Mouse (Mus musculus): ENCODE measurements at regions not wholly inside any gene's neighbourhood (a gene's known extent, or its start where the extent isn't known, plus 50 kb on each side); places are given as distances from the start of the nearest gene placed in this dataset.
"Not testable (repeated sequence)": the region's sequence is repeated elsewhere in the genome, so short reads cannot be mapped to it uniquely, and the experiment has no call there.

DNA sequence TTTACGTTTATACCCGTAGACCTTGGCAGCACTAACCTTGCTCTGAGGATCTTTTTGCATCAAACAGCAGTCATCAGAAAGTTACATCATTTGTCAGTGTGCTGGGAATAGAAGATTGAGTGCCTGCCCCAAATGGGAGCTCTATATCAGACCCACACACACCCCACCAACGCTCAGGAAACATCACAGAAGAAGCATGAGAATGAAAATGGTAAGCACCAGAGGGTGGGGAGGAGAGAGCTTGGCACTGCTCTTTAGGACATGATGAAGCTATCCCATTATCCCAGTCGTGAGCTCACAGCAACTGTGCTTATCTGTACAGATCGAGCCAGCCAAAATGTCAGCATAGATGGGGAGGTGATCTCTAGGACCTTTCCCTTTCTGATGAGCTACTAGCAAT is 172.5 kb upstream of the Castor2 start:
- intact Hi-C loops (cut with DNase I) = no loop called here
- H3K27ac ChIP-seq = no peak overlapping the region
- H3K4me3 ChIP-seq = no peak overlapping the region
- no peak for DNase-seq (ENCODE audit: extremely low spot score in 1 of 2, low spot score in 2 of 2)
- no peak for TF ChIP-seq CTCF (IDR thresholded peaks at IDR 0.05)

DNA sequence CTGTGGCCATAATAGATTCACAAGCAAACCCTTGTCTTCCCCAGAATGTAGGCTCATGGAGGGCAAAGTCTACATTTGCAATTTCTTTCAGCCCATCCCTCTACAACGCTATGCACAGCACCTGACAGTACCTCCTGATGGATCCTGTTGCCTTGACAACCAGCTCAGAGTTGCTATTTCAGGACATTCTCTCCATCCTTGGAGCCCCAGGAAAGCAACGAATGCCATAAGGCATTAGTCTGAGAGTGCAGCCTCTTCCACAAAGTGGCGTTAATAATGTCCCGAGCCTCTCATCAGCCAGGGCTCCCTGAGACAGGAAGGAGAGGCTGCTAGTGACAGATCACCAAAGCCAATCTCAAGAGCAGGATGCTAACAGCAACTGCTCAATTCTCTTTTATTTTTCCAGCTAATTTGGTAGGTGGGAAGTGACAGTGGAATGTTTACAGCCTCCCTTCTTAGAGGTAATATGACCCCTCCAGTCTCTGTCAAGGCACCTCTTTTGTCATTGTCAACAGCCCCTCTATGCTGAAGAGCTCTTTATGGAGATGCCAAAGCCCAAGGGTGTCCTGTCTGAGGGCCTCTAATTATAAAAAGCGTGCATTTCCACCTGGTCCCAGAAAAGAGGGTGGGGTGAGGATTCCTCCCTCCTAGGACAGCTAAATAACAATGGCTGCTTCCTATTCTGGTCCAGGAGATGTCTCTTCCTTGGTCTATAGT is 174.2 kb upstream of the Castor2 start:
- H3K4me3 ChIP-seq = no peak overlapping the region
- no peak overlapping the region for H3K27ac ChIP-seq

GRCm38 (mm10) chr5:133922181-133922580 is 177.3 kb upstream of the Castor2 start:
- Histone ChIP-seq H3K27ac (no peak overlapping the region), H3K4me3 (no peak overlapping the region)
- intact Hi-C loops (cut with DNase I) = no loop called here
- no peak for DNase-seq (ENCODE audit: extremely low spot score in 1 of 2, low spot score in 2 of 2)
- TF ChIP-seq CTCF (IDR thresholded peaks at IDR 0.05) = no peak

More for the DNA sequence above, 174.2 kb upstream of the Castor2 start:
- peak; percentile 15 to 39 for DNase-seq (ENCODE audit: extremely low spot score in 1 of 2, low spot score in 2 of 2)
- no peak for TF ChIP-seq CTCF (IDR thresholded peaks at IDR 0.05)
- intact Hi-C loops (cut with DNase I) = no loop called here

DNA sequence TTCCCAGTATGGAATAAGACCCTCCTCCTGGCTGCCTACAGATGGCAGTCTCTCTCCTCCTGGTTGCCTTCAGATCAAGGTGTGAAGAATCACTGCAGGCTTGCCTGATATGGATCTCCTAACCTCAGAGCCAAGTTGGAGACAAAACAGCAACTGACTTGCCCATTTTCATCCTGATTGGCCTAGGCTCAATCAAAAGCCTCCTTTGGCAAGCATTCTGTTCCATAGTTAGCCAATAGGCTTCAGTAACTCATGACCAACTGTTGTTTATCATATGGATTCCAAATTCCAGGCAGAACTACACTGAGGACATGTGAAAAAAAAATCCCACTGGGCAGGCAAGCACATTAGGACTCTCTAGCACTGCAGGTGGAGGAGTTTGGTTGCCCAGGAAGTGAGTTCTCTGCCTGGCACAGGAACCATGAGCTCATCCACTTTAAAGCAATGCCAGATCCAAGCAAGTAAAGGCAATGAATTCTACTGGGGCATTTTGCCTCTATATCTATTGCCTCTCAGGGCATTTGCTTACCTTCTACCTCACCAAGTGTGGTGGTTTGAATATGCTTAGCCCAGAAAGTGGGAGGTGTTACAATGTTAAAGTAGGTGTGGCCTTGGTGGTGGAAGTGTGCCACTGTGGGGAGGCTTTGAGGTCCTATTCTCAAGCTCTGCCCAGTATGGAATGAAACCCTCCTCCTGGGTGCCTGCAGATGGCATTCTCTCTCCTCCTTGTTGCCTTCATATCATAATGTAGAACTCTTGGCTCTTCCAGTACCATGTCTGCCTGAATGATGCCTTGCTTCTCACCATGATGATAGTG is 183.6 kb upstream of the Castor2 start:
- Histone ChIP-seq H3K27ac (no peak overlapping the region), H3K4me3 (no peak overlapping the region)
- no peak for DNase-seq (ENCODE audit: extremely low spot score in 1 of 2, low spot score in 2 of 2)
- TF ChIP-seq CTCF (IDR thresholded peaks at IDR 0.05) = peak; percentile 25
- intact Hi-C loops (cut with DNase I) = no loop called here

DNA sequence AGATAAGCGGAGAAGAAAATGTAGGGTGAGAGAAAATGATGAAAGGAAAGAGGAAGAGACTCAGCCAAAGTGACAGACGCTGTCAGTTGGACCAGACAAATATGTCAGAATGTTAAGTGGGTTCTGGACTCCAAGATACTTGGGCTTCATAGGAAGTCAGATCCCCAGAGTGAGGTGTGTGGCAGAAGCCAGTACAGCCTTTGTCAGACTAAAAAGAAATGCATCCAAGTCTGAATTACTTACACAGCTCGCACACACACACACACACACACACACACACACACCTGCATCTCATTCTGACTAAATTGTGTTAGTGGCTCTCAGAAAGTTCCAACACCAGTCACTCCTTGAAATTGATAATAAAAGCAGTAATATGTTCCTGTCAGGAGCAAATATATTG is 192.1 kb upstream of the Castor2 start:
- DNase-seq (ENCODE audit: extremely low spot score in 1 of 2, low spot score in 2 of 2) = no peak
- intact Hi-C loops (cut with DNase I) = no loop called here
- no peak overlapping the region for H3K4me3 ChIP-seq
- no peak overlapping the region for H3K27ac ChIP-seq
- no peak for TF ChIP-seq CTCF (IDR thresholded peaks at IDR 0.05)

DNA sequence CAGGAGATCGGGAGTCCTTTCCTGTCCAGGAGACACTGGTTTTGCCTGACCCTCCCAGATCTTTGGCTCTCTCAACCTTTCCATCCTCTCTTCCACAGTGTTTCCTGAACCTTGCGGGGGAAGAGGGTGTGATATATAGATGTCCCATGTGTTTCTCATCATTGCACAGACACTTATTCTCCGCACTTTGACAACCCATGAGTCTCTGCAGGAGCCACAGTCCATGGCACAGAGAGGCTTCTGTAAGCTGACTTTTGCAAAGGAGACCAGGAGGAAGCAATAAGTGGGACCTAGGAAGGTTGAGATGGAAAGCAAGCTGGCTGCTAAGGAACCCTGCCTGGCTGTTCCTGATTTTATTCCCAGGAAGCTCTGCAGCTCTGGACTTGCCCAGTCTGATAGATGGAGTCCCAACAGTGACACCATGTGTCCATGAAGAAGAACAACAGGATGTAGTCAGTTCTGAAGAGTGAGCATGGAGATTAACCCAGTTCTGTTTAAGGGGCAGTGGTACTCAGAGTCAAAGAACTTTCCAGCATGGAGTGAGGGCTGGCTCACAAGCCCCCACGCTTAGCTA is 201.4 kb upstream of the Castor2 start:
- peak; percentile 63 for TF ChIP-seq CTCF (IDR thresholded peaks at IDR 0.05)
- intact Hi-C loops (cut with DNase I) = loop anchor here (5.0 to 10.0 kb wide), 4 partner anchors 81 to 1783 kb away; no protein-coding TSS in a partner anchor

DNA sequence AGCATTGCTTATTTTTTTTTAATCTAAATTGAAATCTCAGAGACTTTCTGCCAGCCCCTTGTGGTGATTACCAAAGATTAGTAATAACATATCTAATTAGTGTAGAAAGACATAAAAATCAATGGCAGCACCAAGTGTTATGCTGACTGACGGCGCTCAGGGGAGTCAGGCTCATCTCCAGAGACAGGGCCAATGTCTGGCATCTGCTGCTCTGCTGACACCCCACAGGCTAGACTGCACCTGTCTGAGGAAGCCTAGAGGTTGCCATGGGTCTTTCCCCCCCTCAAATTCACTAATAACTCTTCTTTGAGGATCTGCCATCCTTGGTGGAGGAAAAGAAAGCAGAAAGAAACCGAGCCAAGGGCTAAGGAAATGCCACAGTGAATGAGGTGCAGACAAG is 208.8 kb upstream of the Castor2 start:
- no peak overlapping the region for H3K27ac ChIP-seq
- H3K4me3 ChIP-seq = no peak overlapping the region
- intact Hi-C loops (cut with DNase I) = loop anchor here (10.0 kb wide), 2 partner anchors 174 to 1776 kb away; no protein-coding TSS in a partner anchor
- DNase-seq (ENCODE audit: extremely low spot score in 1 of 2, low spot score in 2 of 2) = no peak
- no peak for TF ChIP-seq CTCF (IDR thresholded peaks at IDR 0.05)

More for the DNA sequence above, 201.4 kb upstream of the Castor2 start:
- Histone ChIP-seq H3K4me3 (no peak overlapping the region), H3K27ac (no peak overlapping the region)
- DNase-seq (ENCODE audit: extremely low spot score in 1 of 2, low spot score in 2 of 2) = no peak

DNA sequence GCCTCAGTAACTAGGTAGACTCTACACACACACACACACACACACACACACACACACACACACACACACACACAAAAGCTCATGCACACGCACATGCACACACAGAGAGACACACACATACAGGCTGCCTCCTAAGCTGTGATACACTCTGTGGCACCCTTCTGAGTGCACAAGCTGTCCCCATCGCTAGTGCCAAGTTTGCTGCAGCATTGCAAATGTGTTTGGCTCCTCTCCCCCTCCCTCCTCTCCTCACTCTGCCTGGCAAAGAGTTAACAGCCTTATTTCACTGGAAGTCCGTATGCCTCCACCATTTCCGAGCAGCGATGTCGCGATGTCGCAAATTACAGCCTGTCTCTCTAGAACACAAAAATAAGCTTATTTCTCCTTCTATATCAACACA is 209.7 kb upstream of the Castor2 start:
- DNase-seq (ENCODE audit: extremely low spot score in 1 of 2, low spot score in 2 of 2) = peak; percentile 31 to 38
- Histone ChIP-seq H3K4me3 (no peak overlapping the region; the same call in 1 of the 2 replicates), H3K27ac (no peak overlapping the region)
- TF ChIP-seq CTCF (IDR thresholded peaks at IDR 0.05) = no peak
- intact Hi-C loops (cut with DNase I) = loop anchor here (10.0 kb wide), 2 partner anchors 175 to 1775 kb away; no protein-coding TSS in a partner anchor

DNA sequence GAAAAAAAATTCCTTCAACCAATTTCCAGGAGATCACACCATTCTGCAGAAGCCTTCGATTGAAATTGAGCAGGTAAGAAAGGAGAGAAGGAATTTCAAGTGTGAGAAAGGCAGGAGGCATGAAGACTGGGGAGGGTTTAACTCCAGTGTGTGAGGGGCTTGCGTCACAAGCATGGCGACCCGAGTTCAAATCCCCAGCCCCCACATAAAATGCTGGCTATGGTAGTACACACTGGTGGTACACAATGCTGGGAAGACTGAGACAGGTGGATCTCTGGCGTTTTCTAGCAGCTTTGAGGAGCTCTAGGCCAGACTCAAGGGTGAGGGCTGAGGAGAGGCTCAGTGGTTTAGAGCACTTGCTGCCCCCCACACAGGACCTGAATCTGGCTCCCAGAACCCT is 214.0 kb upstream of the Castor2 start:
- TF ChIP-seq CTCF (IDR thresholded peaks at IDR 0.05) = no peak
- intact Hi-C loops (cut with DNase I) = no loop called here
- no peak overlapping the region for H3K4me3 ChIP-seq
- no peak for DNase-seq (ENCODE audit: extremely low spot score in 1 of 2, low spot score in 2 of 2)
- no peak overlapping the region for H3K27ac ChIP-seq

DNA sequence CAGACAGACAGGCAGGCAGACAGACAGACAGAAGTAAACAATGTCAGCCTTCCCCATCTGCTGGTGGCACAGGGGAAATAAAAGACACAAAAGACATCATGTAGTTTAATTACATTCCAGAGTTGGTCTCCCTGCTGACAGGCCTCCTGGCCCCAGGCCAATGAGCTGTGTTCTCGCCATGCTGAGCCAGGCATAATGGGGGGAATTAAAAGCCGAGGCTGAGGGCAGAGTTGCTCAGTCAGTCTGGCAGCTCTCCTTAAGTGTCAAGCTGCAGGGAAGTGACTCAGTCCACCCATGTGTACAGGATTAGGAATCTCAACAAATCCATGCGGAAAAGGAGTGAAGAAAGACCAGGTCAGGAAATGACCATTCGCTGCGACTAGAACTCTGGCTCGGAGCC is 214.5 kb upstream of the Castor2 start:
- intact Hi-C loops (cut with DNase I) = no loop called here
- no peak overlapping the region for H3K4me3 ChIP-seq
- no peak for TF ChIP-seq CTCF (IDR thresholded peaks at IDR 0.05)
- DNase-seq (ENCODE audit: extremely low spot score in 1 of 2, low spot score in 2 of 2) = peak; percentile 37 to 48
- H3K27ac ChIP-seq = no peak overlapping the region

DNA sequence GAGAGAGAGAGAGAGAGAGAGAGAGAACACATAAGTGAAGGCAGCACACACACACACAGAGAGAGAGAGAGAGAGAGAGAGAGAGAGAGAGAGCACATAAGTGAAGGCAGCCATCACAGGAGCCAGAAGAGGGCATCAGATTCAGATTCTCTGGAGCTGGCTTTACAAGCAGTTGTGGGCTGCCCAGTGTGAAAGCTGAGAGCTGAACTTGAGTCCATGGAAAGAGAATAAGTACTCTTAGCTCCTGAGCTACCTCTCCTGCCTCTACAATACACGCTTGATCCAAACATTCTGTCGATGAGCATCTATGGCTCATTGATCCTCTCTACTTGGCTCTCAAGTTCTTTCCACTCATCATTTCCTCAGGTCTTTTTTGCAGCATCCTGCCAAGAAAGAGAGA is 214.9 kb upstream of the Castor2 start:
- no peak for TF ChIP-seq CTCF (IDR thresholded peaks at IDR 0.05)
- no peak overlapping the region for H3K27ac ChIP-seq
- intact Hi-C loops (cut with DNase I) = no loop called here
- H3K4me3 ChIP-seq = no peak overlapping the region
- DNase-seq (ENCODE audit: extremely low spot score in 1 of 2, low spot score in 2 of 2) = no peak

DNA sequence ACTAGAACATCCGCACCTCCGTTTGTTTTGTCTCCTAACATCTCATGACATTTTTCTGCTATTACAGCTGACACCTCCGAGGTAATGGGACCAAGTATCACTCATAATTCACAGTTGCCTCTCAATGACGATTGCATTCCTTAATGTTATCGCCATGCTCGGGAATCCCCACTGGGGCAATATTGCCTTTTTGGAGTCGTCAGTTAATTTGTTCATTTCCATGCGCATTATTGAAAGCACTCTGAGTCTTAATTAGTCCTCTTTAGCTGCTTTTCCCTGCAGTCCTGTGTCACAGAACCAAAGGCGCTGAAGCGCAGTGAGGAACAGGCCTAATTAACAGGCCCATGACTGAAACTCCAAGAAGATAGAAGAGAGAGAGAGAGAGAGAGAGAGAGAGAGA is 255.0 kb upstream of the Castor2 start:
- TF ChIP-seq CTCF (IDR thresholded peaks at IDR 0.05) = no peak
- H3K4me3 ChIP-seq = no peak overlapping the region
- intact Hi-C loops (cut with DNase I) = no loop called here
- no peak for DNase-seq (ENCODE audit: extremely low spot score in 1 of 2, low spot score in 2 of 2)
- no peak overlapping the region for H3K27ac ChIP-seq

DNA sequence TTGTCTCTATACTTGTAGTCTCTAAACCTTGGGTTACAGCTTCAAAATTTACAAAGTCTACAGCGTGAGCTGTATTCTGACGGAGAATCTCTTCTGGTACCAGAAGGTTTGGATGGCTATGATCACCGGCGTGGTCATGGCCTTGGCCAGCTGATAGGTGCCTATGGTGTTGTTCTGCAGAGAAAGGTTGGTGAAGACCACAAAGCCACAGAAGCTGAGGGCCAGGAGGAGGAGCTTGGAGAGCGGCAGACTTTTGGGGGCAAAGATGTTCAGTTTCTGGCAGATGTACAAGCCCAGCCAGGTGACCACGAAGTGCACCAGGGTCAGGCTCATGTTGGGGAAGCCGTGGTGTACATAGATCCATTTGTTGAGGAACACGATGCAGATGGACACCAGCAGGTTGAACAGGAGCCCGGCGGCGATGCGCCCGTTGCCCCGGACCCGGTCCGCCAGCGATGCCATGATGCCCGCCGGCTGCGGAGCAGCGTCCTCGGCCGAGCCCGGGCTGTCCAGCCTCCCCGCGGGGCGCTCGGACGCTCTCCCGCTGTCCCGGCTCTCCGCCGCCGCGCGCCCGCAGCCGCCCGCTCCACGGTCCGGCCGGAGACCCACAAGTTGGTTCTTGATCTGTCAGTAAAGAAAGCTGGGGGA is 257.3 kb upstream of the Castor2 start:
- DNase-seq (ENCODE audit: extremely low spot score in 1 of 2, low spot score in 2 of 2); H3K4me3 ChIP-seq; H3K27ac ChIP-seq; intact Hi-C loops (cut with DNase I): not testable (repeated sequence)

Measured in left cerebral cortex, adult 2 months (tissue).